Mouse (Mus musculus): Measurements from ENCODE around the gene Tead2.

The Tead2 gene

GRCm38 (mm10) chr7:45215673-45216441 lies at the start of gene Tead2:
Tead2 (plus strand) TSS chr7:45215753.
- DNase-seq (ENCODE audit: low read depth, low spot score), result peak; percentile 75

GRCm38 (mm10) chr7:45166950-45167401 lies 48.6 kb upstream of the Tead2 start:
- no peak for DNase-seq (ENCODE audit: low read depth, low spot score)

- no peak for DNase-seq (ENCODE audit: low read depth, low spot score)
Measured at GRCm38 (mm10) chr7:45167761-45168445, 47.6 kb upstream of the Tead2 start.

- DNase-seq (ENCODE audit: low read depth, low spot score), result no peak
Measured at GRCm38 (mm10) chr7:45168656-45169055, 46.9 kb upstream of the Tead2 start.

GRCm38 (mm10) chr7:45169495-45169894 lies 46.1 kb upstream of the Tead2 start:
- DNase-seq (ENCODE audit: low read depth, low spot score), result no peak

- peak; percentile 44 for DNase-seq (ENCODE audit: low read depth, low spot score)
Measured at GRCm38 (mm10) chr7:45172974-45173373, 42.6 kb upstream of the Tead2 start.

GRCm38 (mm10) chr7:45173772-45174171 lies 41.8 kb upstream of the Tead2 start:
- peak; percentile 74 for DNase-seq (ENCODE audit: low read depth, low spot score)

GRCm38 (mm10) chr7:45174567-45175280 lies 40.8 kb upstream of the Tead2 start:
- DNase-seq (ENCODE audit: low read depth, low spot score), result peak; percentile 67

GRCm38 (mm10) chr7:45175398-45175797 lies 40.2 kb upstream of the Tead2 start:
- no peak for DNase-seq (ENCODE audit: low read depth, low spot score)

GRCm38 (mm10) chr7:45175929-45176328 lies 39.6 kb upstream of the Tead2 start:
- no peak for DNase-seq (ENCODE audit: low read depth, low spot score)

GRCm38 (mm10) chr7:45176356-45176755 lies 39.2 kb upstream of the Tead2 start:
- DNase-seq (ENCODE audit: low read depth, low spot score), result no peak

GRCm38 (mm10) chr7:45178550-45178949 lies 37.0 kb upstream of the Tead2 start:
- no peak for DNase-seq (ENCODE audit: low read depth, low spot score)

- DNase-seq (ENCODE audit: low read depth, low spot score), result no peak
Measured at GRCm38 (mm10) chr7:45179469-45179868, 36.1 kb upstream of the Tead2 start, which contains the start of gene Gfy. Gfy (minus strand) TSS chr7:45179569.

GRCm38 (mm10) chr7:45180896-45181477 lies 34.6 kb upstream of the Tead2 start, which contains the start of gene Pth2:
Pth2 (plus strand) TSS chr7:45180995.
- DNase-seq (ENCODE audit: low read depth, low spot score), result no peak

- DNase-seq (ENCODE audit: low read depth, low spot score), result peak; percentile 64
Measured at GRCm38 (mm10) chr7:45181540-45181939, 34.0 kb upstream of the Tead2 start.

GRCm38 (mm10) chr7:45182199-45182601 lies 33.4 kb upstream of the Tead2 start:
- DNase-seq (ENCODE audit: low read depth, low spot score), result peak; percentile 95

GRCm38 (mm10) chr7:45182606-45183005 lies 32.9 kb upstream of the Tead2 start:
- no peak for DNase-seq (ENCODE audit: low read depth, low spot score)

GRCm38 (mm10) chr7:45183672-45184071 lies 31.9 kb upstream of the Tead2 start:
- no peak for DNase-seq (ENCODE audit: low read depth, low spot score)

- no peak for DNase-seq (ENCODE audit: low read depth, low spot score)
Measured at GRCm38 (mm10) chr7:45185921-45186320, 29.6 kb upstream of the Tead2 start.

GRCm38 (mm10) chr7:45189600-45189999 lies 26.0 kb upstream of the Tead2 start:
- DNase-seq (ENCODE audit: low read depth, low spot score), result no peak

GRCm38 (mm10) chr7:45190186-45190585 lies 25.4 kb upstream of the Tead2 start:
- DNase-seq (ENCODE audit: low read depth, low spot score), result no peak

GRCm38 (mm10) chr7:45191161-45191560 lies 24.4 kb upstream of the Tead2 start:
- no peak for DNase-seq (ENCODE audit: low read depth, low spot score)

Measured in ES-CJ7 (cell line).